Mouse (Mus musculus): ENCODE data around the gene Hsd3b1. TPM values are rescaled to one million over a fixed set of nuclear protein-coding genes. Genes with fewer than 3 reads are reported as not detected.

Gene Hsd3b1
- polyA plus RNA-seq, 1 experiment, result 0.03 TPM

Other genes starting within 250 kb of the Hsd3b1 start
- gene Hsd3b5, start 229.5 kb downstream of the Hsd3b1 start, polyA plus RNA-seq (2012; rRNA removed), result not detected in 2 replicates
- gene Hsd3b2, start 135.3 kb downstream of the Hsd3b1 start, polyA plus RNA-seq (2012; rRNA removed), result not detected in 2 replicates
- gene Hsd3b3, start 96.7 kb downstream of the Hsd3b1 start, polyA plus RNA-seq (2012; rRNA removed), result not detected in 2 replicates
- not detected in 2 replicates for gene Hsd3b6, start 45.4 kb downstream of the Hsd3b1 start, polyA plus RNA-seq (2012; rRNA removed)
- gene Hao2, start 33.4 kb upstream of the Hsd3b1 start, polyA plus RNA-seq (2012; rRNA removed), result 0.06 TPM in 2 replicates

Data from urinary bladder, adult 2 months (tissue).